Mouse (Mus musculus): ENCODE results near the gene Cideb.

- TF ChIP-seq POLR2A (IDR thresholded peaks at IDR 0.05; ENCODE audit: control insufficient read depth, extremely low read depth, insufficient read depth, low read length, poor library complexity) (no peak), CTCF (IDR thresholded peaks at IDR 0.05; ENCODE audit: borderline replicate concordance, control insufficient read depth, extremely low read depth, insufficient read depth, low read length, poor library complexity) (no peak)
Observed at GRCm38 (mm10) chr14:55785195-55785594, 26.9 kb upstream of the Cideb start.

All from thymus, adult 2 months (tissue).